Mouse (Mus musculus) olfactory bulb, adult 2 months (tissue): ENCODE measurements around the gene Nhlrc3.

ENCODE experiments used
- CTCF ChIP-seq: fragments of 200-500 bp; IDR thresholded peaks from 2 replicates; pipeline ENCODE4 v1.5.1; 2012; ENCODE audit warnings: low read depth, mild to moderate bottlenecking, low read length, moderate library complexity; ENCODE audit not compliant: insufficient read depth
- POLR2A ChIP-seq: fragments of 200-500 bp; IDR thresholded peaks from 2 replicates; pipeline ENCODE4 v1.6.1; 2012; ENCODE audit warnings: mild to moderate bottlenecking, low read depth, low read length, moderate library complexity; ENCODE audit not compliant: insufficient read depth

DNA sequence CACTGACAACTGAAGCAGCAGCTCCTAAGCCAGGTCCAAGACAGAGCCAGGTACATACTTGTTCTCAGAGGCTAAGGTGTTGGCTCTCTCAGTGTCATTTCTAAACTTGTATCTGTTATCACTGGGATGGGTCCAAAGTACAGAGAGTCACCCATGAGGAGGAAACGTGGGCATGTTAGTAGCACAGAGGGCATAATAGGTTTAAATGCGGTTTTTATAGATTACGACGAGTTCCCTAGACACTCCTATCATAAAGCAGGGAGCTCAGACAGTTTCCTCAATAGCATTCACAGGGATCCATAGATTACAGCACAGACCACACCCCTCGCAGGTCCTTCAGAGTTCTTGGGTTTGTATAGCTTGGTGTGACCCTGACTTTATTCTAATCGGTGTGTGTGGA is 9.1 kb downstream of the Nhlrc3 start:
- TF ChIP-seq POLR2A, result no peak
- TF ChIP-seq CTCF, result no peak
